Mouse (Mus musculus) Patski (cell line): ENCODE measurements around the gene Cmtm5. TPM values are rescaled to one million over a fixed set of nuclear protein-coding genes. Genes with fewer than 3 reads are reported as not detected.

Experiments used
- ATAC-seq: fragments of 100-300 bp; one replicate; pipeline ENCODE4 v1.8.0; 2021
- CTCF ChIA-PET: fragments of 350-600 bp; sonication (Branson Sonifier 250); formaldehyde crosslinking; loops from one replicate; lab custom pipeline; 2022; ENCODE audit warnings: inconsistent platforms; lab: Charles Lee
- POLR2A ChIA-PET: fragments of 350-600 bp; sonication (Branson Sonifier 250); formaldehyde crosslinking; loops from one replicate; lab custom pipeline; 2022; ENCODE audit warnings: antibody characterized with exemption, inconsistent platforms; lab: Charles Lee
- DNase-seq: peaks from one replicate; pipeline ENCODE4 v3.0.0-alpha.2; 2011; ENCODE audit warnings: low read depth, low spot score
- H3K27me3 ChIP-seq: fragments of 371-371 bp; one replicate; pipeline ENCODE4 v1.5.1; 2021
- CTCF ChIP-seq: fragments of 100-300 bp; IDR thresholded peaks from one replicate; pipeline ENCODE4 v1.5.1; 2021
- in situ Hi-C: fragments of 300-500 bp; cut with MboI; formaldehyde crosslinking; loops from 3 replicates; pipeline ENCODE4 v1.11.1; 2018; ENCODE audit warnings: low pct_unique_long_range_greater_than_20kb, mixed read lengths
- polyA plus RNA-seq: library from polyadenylated mRNA; unstranded; gene quantifications from one replicate; pipeline ENCODE4 v1.2.3, GENCODE M21; 2021

Gene Cmtm5
- polyA plus RNA-seq, 1 experiment from 2014 or later = not detected

DNA sequence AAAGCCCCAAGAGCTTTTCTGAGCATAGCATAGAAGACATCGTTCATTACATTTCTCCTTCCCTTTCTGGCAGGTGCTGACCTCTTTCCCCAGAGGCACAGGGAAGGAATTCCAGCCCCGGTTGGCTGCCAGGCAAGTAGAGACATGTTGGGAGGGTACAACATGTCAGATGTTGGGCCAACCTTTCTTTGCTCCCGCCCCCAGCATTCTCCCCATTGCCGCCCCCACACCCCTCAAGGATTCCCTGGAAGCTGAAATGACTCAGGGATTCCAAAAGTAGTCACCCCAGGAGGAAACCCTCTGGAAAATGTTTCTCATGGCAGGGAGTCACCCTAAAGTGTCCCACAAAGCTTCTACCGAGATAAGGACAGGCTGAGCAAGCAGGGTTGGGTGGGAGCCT lies 6.3 kb upstream of the Cmtm5 start:
- CTCF ChIA-PET = interaction anchor here (1.4 kb wide), 1 partner anchor 10 kb away, joined by 6 read pairs; no protein-coding TSS in a partner anchor
- no peak for TF ChIP-seq CTCF
- POLR2A ChIA-PET = no interaction called here
- H3K27me3 ChIP-seq = peaks cover 26% of the 10 kb centered on the region
- in situ Hi-C loops = no loop called here
- ATAC-seq = no peak
- no peak for DNase-seq

DNA sequence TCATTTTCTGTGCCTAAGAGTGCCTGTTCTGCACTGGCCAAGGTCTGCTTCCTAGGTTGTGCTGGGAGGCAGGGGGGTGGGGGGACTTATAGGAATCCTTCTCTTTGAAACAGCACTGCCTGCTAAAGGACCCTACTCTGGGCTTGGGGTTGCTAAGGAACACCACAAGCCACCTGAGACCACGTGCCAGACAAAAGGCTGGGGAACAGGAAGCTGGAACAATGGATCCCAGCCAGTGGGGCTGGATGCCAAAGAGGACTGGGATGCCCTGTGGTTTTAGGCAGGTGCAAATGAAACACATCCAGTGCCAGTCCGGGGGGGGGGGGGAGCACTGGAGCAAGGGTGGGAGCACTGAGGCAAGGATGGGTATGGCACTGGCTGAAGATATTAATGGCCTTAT lies 5.6 kb upstream of the Cmtm5 start:
- DNase-seq = no peak
- H3K27me3 ChIP-seq = peaks cover 29% of the 10 kb centered on the region
- ChIA-PET CTCF (interaction anchor here (1.4 kb wide), 1 partner anchor 10 kb away, joined by 6 read pairs; no protein-coding TSS in a partner anchor), POLR2A (no interaction called here)
- TF ChIP-seq CTCF = no peak
- in situ Hi-C loops = no loop called here
- no peak for ATAC-seq

DNA sequence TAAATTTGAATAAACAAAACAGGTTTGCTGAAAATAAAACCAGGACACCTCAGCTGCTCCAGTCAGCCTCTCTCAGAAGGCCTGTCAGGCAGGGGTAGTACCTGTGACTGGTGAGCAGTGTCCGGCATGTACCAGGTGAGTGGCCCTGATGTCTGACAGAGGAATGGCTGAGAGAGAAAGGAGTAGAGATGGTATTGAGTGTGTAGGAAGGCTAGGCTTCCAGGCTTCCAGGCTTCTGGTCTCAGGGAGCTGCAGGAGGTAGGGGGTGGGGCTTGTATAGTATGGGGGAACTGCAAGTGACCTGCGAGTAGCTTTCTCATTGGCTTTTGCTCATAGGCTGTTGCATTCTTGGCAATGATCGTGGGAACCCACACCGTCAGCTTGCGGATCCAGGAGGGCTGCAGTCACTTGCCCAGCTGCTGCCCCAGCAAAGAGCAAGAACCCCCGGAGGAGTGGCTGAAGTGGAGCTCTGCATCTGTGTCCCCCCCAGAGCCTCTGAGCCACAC lies 3.4 kb upstream of the Cmtm5 start, which contains the start of gene Il25:
Gene Il25 (plus strand): TSS at position 51 of the 506 bp plus-strand sequence.
- TF ChIP-seq CTCF = no peak
- DNase-seq (no peak), ATAC-seq (no peak)
- ChIA-PET POLR2A (interaction anchor here (1.2 kb wide), 1 partner anchor 13 kb away, joined by 3 read pairs; no protein-coding TSS in a partner anchor), CTCF (no interaction called here)
- in situ Hi-C loops = no loop called here
- peaks cover 20% of the 10 kb centered on the region for H3K27me3 ChIP-seq

DNA sequence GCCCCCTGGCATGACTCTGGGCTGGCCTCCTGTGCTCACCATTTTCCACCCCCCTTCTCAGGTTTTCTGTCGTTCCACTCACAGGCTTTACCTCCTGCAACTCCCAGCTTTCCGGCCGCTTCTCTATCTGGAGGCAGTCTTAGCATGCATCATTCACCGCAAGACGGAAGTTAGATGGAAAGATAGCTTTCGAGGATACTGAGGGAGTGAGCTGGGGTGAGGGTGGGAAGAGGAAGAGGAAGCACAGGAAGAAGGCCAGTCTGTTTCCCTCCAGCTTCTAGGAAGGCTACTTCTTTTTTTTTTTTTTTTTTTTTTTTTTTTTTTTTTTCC lies 735 bp downstream of the Cmtm5 start:
- ChIA-PET POLR2A (no interaction called here), CTCF (no interaction called here)
- in situ Hi-C loops = loop anchor here (5.0 kb wide), 2 partner anchors 34 to 94 kb away; no protein-coding TSS in a partner anchor
- no peak for DNase-seq
- no peak for TF ChIP-seq CTCF
- no peak for ATAC-seq
- H3K27me3 ChIP-seq = peaks cover 20% of the 10 kb centered on the region

DNA sequence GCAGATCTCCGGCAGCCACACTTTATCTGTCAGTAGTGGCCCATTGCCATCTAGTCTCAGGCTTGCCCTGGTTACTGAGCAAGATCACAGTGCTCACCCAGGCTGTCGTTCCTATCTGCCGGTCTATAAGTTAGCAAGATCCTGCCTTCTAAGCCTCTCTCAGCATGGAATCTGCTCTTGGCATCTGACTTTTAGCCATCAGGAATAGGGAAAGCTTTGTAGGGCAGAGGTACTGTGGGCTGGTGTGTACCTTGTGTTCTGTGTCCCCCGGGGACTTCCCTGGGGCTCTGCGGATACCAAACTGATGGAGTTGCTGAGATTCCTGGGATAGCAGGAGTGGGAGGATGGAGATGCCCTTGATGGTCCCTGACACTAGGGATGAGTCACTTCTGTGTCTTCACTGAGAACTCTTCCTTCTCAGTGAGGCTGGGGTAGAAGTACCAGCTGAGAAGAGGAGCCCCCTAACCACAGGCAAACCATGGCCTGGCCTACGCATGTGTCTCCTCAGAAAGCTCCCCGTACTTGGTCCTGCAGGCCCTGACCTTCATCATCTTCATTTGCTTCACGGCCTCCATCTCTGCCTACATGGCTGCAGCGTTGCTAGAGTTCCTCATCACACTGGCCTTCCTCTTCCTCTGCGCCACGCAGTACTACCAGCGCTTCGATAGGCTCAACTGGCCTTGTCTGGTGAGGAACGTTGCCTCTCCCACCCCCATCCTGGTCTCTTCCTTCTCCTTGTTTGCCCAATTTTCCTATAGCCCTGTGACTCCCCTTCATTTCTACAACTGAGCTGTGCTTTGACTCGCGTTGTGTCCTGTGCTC lies 1.5 kb downstream of the Cmtm5 start:
- ChIA-PET POLR2A (no interaction called here), CTCF (interaction anchor here (1.2 kb wide), 1 partner anchor 17 kb away, joined by 3 read pairs; no protein-coding TSS in a partner anchor)
- peaks cover 20% of the 10 kb centered on the region for H3K27me3 ChIP-seq
- in situ Hi-C loops = loop anchor here (5.0 kb wide), 2 partner anchors 35 to 95 kb away; no protein-coding TSS in a partner anchor
- ATAC-seq (no peak), DNase-seq (no peak)
- no peak for TF ChIP-seq CTCF

DNA sequence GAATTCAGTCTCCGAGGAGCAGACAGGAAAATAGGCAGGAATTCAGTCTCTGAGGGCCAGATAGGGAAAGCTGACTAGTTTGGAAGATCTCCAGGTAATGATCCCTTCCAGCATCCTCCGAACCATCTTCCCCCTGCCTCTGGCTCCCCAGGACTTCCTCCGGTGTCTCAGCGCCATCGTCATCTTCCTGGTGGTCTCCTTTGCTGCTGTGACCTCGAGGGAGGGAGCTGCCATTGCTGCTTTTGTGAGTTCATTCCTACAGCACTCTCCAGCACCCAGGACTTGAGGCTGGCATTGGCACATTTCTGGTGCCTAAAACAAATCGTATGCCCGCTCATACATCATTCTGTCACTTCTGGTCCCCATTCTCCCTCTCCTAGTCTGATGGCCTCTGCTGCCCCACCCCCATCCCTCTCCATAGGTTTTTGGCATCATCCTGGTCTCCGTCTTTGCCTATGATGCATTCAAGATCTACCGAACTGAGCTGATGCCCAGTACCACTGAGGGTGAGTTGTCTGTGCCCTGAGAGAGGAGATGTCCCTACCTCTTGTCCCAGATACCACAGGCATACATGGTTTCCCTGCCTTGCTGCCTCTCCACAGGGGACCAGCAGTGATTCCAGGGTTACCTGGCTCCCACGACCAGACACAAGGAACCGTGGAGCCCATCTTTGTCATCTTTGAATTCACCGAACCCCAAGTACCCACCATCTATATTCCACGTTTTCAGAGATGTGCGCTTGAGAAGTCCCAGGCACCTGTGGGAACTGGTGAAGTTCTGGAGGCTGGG lies 2.6 kb downstream of the Cmtm5 start:
- in situ Hi-C loops = loop anchor here (5.0 kb wide), 2 partner anchors 36 to 96 kb away; no protein-coding TSS in a partner anchor
- CTCF ChIA-PET = interaction anchor here (1.0 to 2.4 kb wide), 9 partner anchors 12 to 95 kb away, joined by 3 to 9 read pairs (median 3); no protein-coding TSS in a partner anchor
- POLR2A ChIA-PET = no interaction called here
- peaks cover 16% of the 10 kb centered on the region for H3K27me3 ChIP-seq
- TF ChIP-seq CTCF = no peak
- ATAC-seq (no peak), DNase-seq (no peak)

DNA sequence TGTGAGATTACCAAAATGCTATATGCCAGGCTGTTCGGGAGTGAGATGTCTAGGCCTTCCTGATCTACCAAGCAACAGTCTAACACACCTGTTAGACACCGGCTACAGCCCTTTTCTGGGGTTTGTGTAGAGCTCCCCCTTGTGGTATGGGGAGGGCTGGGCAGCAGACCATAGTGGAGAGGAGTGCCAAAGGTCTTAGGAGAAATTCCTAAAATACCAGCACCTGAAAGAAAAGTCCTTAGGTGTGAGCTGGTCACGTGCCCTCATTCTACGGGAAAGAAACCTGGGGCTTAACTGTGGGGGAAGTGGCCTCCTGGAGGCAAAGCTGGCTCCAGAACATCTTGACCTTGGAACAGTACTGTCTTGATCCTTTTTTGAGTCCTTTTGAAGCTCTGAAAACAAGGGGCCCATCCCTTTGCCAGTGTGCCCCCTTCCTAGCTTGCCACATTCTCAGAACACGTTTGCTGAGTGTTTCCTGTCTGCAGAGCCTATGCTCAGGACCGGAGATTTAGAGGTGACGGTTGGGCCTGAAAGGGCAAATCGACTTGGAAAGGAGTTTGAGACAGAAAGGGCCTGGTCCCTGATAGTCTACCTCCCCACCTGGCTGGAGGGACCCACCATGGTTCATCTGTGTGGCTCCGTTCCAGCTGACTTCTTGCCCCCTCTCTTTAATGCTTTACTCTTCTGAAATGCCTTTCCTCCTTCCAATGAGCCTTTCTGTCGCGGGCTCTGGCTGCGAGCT lies 3.5 kb downstream of the Cmtm5 start:
- H3K27me3 ChIP-seq = peaks cover 14% of the 10 kb centered on the region
- POLR2A ChIA-PET = no interaction called here
- TF ChIP-seq CTCF = no peak
- in situ Hi-C loops = loop anchor here (5.0 kb wide), 2 partner anchors 37 to 97 kb away; no protein-coding TSS in a partner anchor
- DNase-seq (no peak), ATAC-seq (peak; percentile 59)
- CTCF ChIA-PET = interaction anchor here (0.7 to 2.4 kb wide), 15 partner anchors 9 to 96 kb away, joined by 3 to 9 read pairs (median 4); no protein-coding TSS in a partner anchor

DNA sequence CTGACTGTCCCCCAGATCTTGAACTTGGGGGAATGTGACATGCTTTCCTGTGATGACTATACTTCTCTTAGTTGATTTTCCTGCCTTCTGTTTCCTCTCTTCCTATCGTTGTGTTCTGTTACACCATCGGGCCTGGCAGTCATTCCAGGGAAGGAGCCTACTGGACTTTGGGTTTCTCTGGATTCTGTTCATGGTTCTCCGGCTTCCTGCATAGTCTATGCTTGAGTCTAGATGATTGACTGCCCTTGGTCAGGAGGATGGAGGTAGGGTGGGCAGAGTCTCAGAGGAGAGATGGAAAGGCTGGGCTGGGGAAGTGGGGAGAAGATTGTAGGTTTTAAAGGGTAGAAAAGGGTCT lies 4.1 kb downstream of the Cmtm5 start:
- POLR2A ChIA-PET = no interaction called here
- DNase-seq (no peak), ATAC-seq (no peak)
- H3K27me3 ChIP-seq = peaks cover 9% of the 10 kb centered on the region
- in situ Hi-C loops = no loop called here
- TF ChIP-seq CTCF = no peak
- CTCF ChIA-PET = interaction anchor here (0.7 to 2.4 kb wide), 14 partner anchors 10 to 96 kb away, joined by 3 to 9 read pairs (median 4); no protein-coding TSS in a partner anchor

DNA sequence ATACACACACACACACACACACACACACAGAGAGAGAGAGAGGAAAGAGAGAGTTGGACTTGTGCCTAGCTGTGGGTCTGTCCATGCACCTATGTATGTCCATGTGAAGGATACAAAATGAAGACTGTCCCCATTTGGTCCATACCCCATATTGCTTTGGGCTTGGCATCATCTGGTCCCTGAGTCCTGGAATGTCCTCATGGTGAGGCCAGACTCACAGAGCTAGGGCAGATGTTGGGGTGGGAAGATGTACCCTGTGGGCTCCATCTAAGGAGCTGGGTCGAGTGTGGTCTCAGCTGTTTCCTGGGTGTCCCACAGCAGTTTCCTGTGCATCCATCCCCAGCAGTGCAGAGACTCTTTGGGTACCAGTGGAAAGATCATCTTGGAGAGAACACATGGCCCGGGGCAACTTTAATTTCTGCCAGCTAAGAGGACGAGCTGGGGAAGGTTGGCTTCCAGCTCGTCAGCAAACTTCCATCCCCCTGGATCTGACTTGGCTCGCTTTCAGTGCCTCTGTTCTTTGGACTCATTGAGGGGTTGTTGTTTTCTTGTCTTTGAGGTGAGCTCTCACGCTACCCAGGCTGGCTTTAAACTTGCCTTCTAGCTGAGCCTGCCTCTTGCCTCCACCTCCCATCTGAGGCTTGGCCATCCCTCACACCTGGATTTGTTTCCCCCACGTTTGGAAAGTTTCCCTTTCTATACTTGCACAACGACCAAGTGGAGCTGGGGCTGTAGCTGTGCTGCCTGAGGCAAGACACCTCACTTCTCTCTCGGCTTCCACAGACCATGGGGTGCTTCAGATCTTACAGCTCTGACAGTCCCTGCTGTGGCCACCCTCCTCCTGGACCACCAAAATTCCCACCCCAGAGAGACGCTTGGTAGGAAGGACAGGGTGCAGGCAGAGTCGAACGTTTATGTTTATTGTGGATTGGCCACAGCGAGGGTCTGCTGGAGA lies 5.2 kb downstream of the Cmtm5 start:
- H3K27me3 ChIP-seq = no peaks in the 10 kb centered on the region
- CTCF ChIA-PET = interaction anchor here (1.7 to 2.4 kb wide), 2 partner anchors 11 to 41 kb away, joined by 6 to 9 read pairs; no protein-coding TSS in a partner anchor
- POLR2A ChIA-PET = no interaction called here
- no peak for TF ChIP-seq CTCF
- ATAC-seq (no peak), DNase-seq (no peak)
- in situ Hi-C loops = no loop called here
